Mouse (Mus musculus) cortical plate, adult 2 months (tissue): ENCODE results near the gene Cdc14b. TPM values are rescaled to one million over a fixed set of nuclear protein-coding genes. Genes with fewer than 3 reads are reported as not detected.

ENCODE experiments used
- H3K27ac ChIP-seq: fragments of 200-500 bp; 2 replicates; pipeline ENCODE4 v1.5.1; 2012; ENCODE audit warnings: low read length, control low read depth, inconsistent platforms; ENCODE audit not compliant: insufficient read depth
- H3K4me1 ChIP-seq: fragments of 200-500 bp; 2 replicates; pipeline ENCODE4 v1.6.1; 2011; ENCODE audit warnings: low read length; ENCODE audit not compliant: control insufficient read depth, insufficient read depth
- H3K4me3 ChIP-seq: fragments of 200-500 bp; 2 replicates; pipeline ENCODE4 v1.5.1; 2011; ENCODE audit warnings: mild to moderate bottlenecking, low read length, control low read depth; ENCODE audit not compliant: insufficient read depth
- CTCF ChIP-seq: fragments of 200-500 bp; IDR thresholded peaks from 2 replicates; pipeline ENCODE4 v1.5.1; 2011; ENCODE audit warnings: mild to moderate bottlenecking, control low read depth, low read length; ENCODE audit not compliant: insufficient read depth; ENCODE audit errors: extremely low read depth
- POLR2A ChIP-seq: fragments of 200-500 bp; IDR thresholded peaks from 2 replicates; pipeline ENCODE4 v1.6.1; 2011; ENCODE audit warnings: mild to moderate bottlenecking, low read length, control low read depth; ENCODE audit not compliant: insufficient read depth; ENCODE audit errors: extremely low read depth
- polyA plus RNA-seq: library from polyadenylated mRNA; depleted of rRNA; stranded (reverse); fragments of >200 nt; gene quantifications from 2 replicates; pipeline ENCODE4 v1.2.3, GENCODE M21; 2012

Gene Cdc14b
- polyA plus RNA-seq, 1 experiment, result 9.8 TPM

GRCm38 (mm10) chr13:64208146-64208545, 66.9 kb downstream of the Cdc14b start:
- H3K4me1 ChIP-seq, result peaks cover 1% of the 10 kb centered on the region; the same call in 1 of the 2 replicates
- H3K4me3 ChIP-seq, result no peak overlapping the region
- TF ChIP-seq POLR2A, result no peak
- no peak overlapping the region for H3K27ac ChIP-seq

- no peak overlapping the region for H3K27ac ChIP-seq
- no peaks in the 10 kb centered on the region for H3K4me1 ChIP-seq
- TF ChIP-seq POLR2A (no peak), CTCF (0 out of 2 replicates have a peak, but pooled peaks have one; percentile 12)
- H3K4me3 ChIP-seq, result no peak overlapping the region
These were observed 69.9 kb downstream of the Cdc14b start for GRCm38 (mm10) chr13:64205186-64205585.

GRCm38 (mm10) chr13:64204726-64205125, 70.4 kb downstream of the Cdc14b start:
- Histone ChIP-seq H3K27ac (no peak overlapping the region), H3K4me3 (no peak overlapping the region), H3K4me1 (no peaks in the 10 kb centered on the region)
- TF ChIP-seq POLR2A (no peak), CTCF (no peak)

- no peak overlapping the region for H3K27ac ChIP-seq
- no peak for TF ChIP-seq CTCF
- TF ChIP-seq POLR2A, result no peak
- no peak overlapping the region for H3K4me3 ChIP-seq
- no peaks in the 10 kb centered on the region for H3K4me1 ChIP-seq
These were observed 74.2 kb downstream of the Cdc14b start for GRCm38 (mm10) chr13:64200911-64201310.

- Histone ChIP-seq H3K4me3 (no peak overlapping the region), H3K4me1 (no peaks in the 10 kb centered on the region), H3K27ac (no peak overlapping the region)
- TF ChIP-seq POLR2A (no peak), CTCF (no peak)
These were observed 76.8 kb downstream of the Cdc14b start for GRCm38 (mm10) chr13:64198310-64198709.

GRCm38 (mm10) chr13:64197899-64198298, 77.2 kb downstream of the Cdc14b start:
- Histone ChIP-seq H3K4me1 (no peaks in the 10 kb centered on the region), H3K27ac (no peak overlapping the region), H3K4me3 (no peak overlapping the region)
- TF ChIP-seq CTCF (no peak), POLR2A (no peak)

GRCm38 (mm10) chr13:64187065-64187464, 88.0 kb downstream of the Cdc14b start:
- TF ChIP-seq POLR2A (no peak), CTCF (no peak)

GRCm38 (mm10) chr13:64186516-64186915, 88.6 kb downstream of the Cdc14b start:
- no peaks in the 10 kb centered on the region for H3K4me1 ChIP-seq
- TF ChIP-seq CTCF, result no peak
- TF ChIP-seq POLR2A, result no peak
- H3K4me3 ChIP-seq, result no peak overlapping the region
- H3K27ac ChIP-seq, result no peak overlapping the region

More at GRCm38 (mm10) chr13:64187065-64187464, 88.0 kb downstream of the Cdc14b start:
- H3K4me1 ChIP-seq, result no peaks in the 10 kb centered on the region
- no peak overlapping the region for H3K27ac ChIP-seq
- no peak overlapping the region for H3K4me3 ChIP-seq

GRCm38 (mm10) chr13:64185586-64185985, 89.5 kb downstream of the Cdc14b start:
- H3K4me1 ChIP-seq, result no peaks in the 10 kb centered on the region
- TF ChIP-seq POLR2A (no peak), CTCF (no peak)
- H3K27ac ChIP-seq, result no peak overlapping the region
- no peak overlapping the region for H3K4me3 ChIP-seq

GRCm38 (mm10) chr13:64185176-64185575, 89.9 kb downstream of the Cdc14b start:
- Histone ChIP-seq H3K27ac (no peak overlapping the region), H3K4me1 (no peaks in the 10 kb centered on the region), H3K4me3 (no peak overlapping the region)
- TF ChIP-seq CTCF, result no peak
- TF ChIP-seq POLR2A, result no peak

- H3K27ac ChIP-seq, result no peak overlapping the region
- H3K4me1 ChIP-seq, result no peaks in the 10 kb centered on the region
- no peak for TF ChIP-seq POLR2A
- TF ChIP-seq CTCF, result no peak
- no peak overlapping the region for H3K4me3 ChIP-seq
These were observed 90.7 kb downstream of the Cdc14b start for GRCm38 (mm10) chr13:64184361-64184760.

- TF ChIP-seq POLR2A (no peak), CTCF (no peak)
These were observed 91.5 kb downstream of the Cdc14b start for GRCm38 (mm10) chr13:64183583-64183982.

More at GRCm38 (mm10) chr13:64183583-64183982, 91.5 kb downstream of the Cdc14b start:
- Histone ChIP-seq H3K4me3 (no peak overlapping the region), H3K27ac (no peak overlapping the region), H3K4me1 (no peaks in the 10 kb centered on the region)
